Mouse (Mus musculus) small intestine, adult 2 months (tissue): Measurements from ENCODE around the gene Gpr182.

Experiments used
- CTCF ChIP-seq: fragments of 200-500 bp; IDR thresholded peaks from 2 replicates; pipeline ENCODE4 v1.5.1; 2012; ENCODE audit warnings: low read depth, mild to moderate bottlenecking, control low read depth, inconsistent platforms, low read length, moderate library complexity, mixed read lengths; ENCODE audit not compliant: insufficient replicate concordance, insufficient read length; ENCODE audit errors: extremely low read depth
- POLR2A ChIP-seq: fragments of 200-500 bp; IDR thresholded peaks from 2 replicates; pipeline ENCODE4 v1.6.1; 2012; ENCODE audit warnings: low read depth, mild to moderate bottlenecking, control low read depth, inconsistent platforms, low read length, moderate library complexity

DNA sequence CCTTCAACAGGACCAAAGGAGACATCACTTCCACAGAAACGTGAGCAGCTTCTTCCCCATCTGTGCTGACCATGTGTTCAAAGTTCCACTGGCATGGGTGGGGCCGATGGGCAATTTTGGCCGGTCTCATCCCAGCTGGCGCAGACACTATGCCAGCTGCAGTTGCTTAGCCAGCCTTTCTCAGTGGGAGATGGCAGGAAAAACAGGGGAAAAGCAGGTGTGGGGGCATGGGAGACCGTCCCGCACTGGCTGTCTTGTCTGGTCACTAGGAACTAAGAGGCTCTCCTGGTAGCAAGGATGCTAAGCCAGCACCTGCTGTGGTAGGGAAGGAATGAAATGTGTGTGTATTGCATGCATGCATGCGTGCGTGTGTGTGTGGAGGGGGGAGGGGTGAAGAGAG is 23.1 kb downstream of the Gpr182 start:
- TF ChIP-seq CTCF (no peak), POLR2A (no peak)
